Comparison of ENCODE assay signal across 14 mouse cellular contexts in genomic region chr10:77048196-77048595, GRCm38 (mm10).
"Had no signal": no experiment of that assay in that cellular context is flagged by ENCODE, and none has a peak within 500 bp of the region (broad histone marks: within the 10 kb centered on the region; RNA-seq: fewer than 3 reads in every experiment).

No protein-coding gene starts in this region.

- H3K4me3 ChIP-seq: hindbrain, embryonic 15.5 days; limb, embryonic 12.5 days; lung, embryonic 15.5 days; myocyte; neural tube, embryonic 15.5 days had no signal

- H3K27me3 ChIP-seq: hindbrain, embryonic 15.5 days; limb, embryonic 12.5 days; lung, embryonic 15.5 days; neural tube, embryonic 15.5 days had no signal

- H3K9ac ChIP-seq: hindbrain, embryonic 15.5 days; limb, embryonic 12.5 days; lung, embryonic 15.5 days; neural tube, embryonic 15.5 days had no signal

- H3K27ac ChIP-seq: hindbrain, embryonic 15.5 days; limb, embryonic 12.5 days; lung, embryonic 15.5 days had no signal

- ATAC-seq: intestine, embryonic 16.5 days had no signal

- H3K4me1 ChIP-seq: hindbrain, embryonic 15.5 days; limb, embryonic 12.5 days; lung, embryonic 15.5 days; neural tube, embryonic 15.5 days had no signal

- H3K4me2 ChIP-seq: hindbrain, embryonic 15.5 days; limb, embryonic 12.5 days; liver, embryonic 11.5 days; lung, embryonic 15.5 days; neural tube, embryonic 15.5 days had no signal

- DNase-seq: layer of hippocampus, adult 9-11 months; layer of hippocampus, postnatal 36 days; lung, postnatal 14 days; midbrain, embryonic 14.5 days; right cerebral cortex, adult 18-20 months; right cerebral cortex, postnatal 25 days; thymus, postnatal 36 days had no signal

- H3K9me3 ChIP-seq: hindbrain, embryonic 15.5 days; limb, embryonic 12.5 days; lung, embryonic 15.5 days; neural tube, embryonic 15.5 days had no signal
